Mouse (Mus musculus): Measurements from ENCODE around the gene Foxc1. TPM values are rescaled to one million over a fixed set of nuclear protein-coding genes. Genes with fewer than 3 reads are reported as not detected.

Foxc1 gene
- polyA plus RNA-seq, 1 experiment from 2014 or later: 0.63 TPM

GRCm38 (mm10) chr13:31853564-31853963, 47.1 kb downstream of the Foxc1 start:
- no peaks in the 10 kb centered on the region for H3K36me3 ChIP-seq (ENCODE audit: control insufficient read depth, insufficient read depth, low read length)
- no peak overlapping the region for H3K4me3 ChIP-seq (ENCODE audit: low read length)
- H3K27me3 ChIP-seq (replicated peaks; ENCODE audit: control insufficient read depth, insufficient read depth, low read length): no peaks in the 10 kb centered on the region
- H3K4me2 ChIP-seq (ENCODE audit: low read length): no peak overlapping the region
- no peaks in the 10 kb centered on the region for H3K9me3 ChIP-seq (ENCODE audit: control insufficient read depth, low read length)
- 53% methylated on average over 2 of the region's 2 CpGs for WGBS
- ATAC-seq: peak; percentile 20; the same call in 1 of the 2 replicates
- H3K4me1 ChIP-seq (ENCODE audit: control insufficient read depth, insufficient read depth, low read depth, low read length): no peaks in the 10 kb centered on the region; the same call in 1 of the 2 replicates
- no peak overlapping the region for H3K9ac ChIP-seq (ENCODE audit: low read depth, low read length)
- H3K27ac ChIP-seq (ENCODE audit: low read depth, low read length): no peak overlapping the region

GRCm38 (mm10) chr13:31854000-31854399, 47.6 kb downstream of the Foxc1 start:
- Histone ChIP-seq H3K27ac (ENCODE audit: low read depth, low read length) (no peak overlapping the region), H3K4me1 (ENCODE audit: control insufficient read depth, insufficient read depth, low read depth, low read length) (no peaks in the 10 kb centered on the region; the same call in 1 of the 2 replicates), H3K9ac (ENCODE audit: low read depth, low read length) (no peak overlapping the region), H3K4me2 (ENCODE audit: low read length) (no peak overlapping the region), H3K4me3 (ENCODE audit: low read length) (no peak overlapping the region), H3K9me3 (ENCODE audit: control insufficient read depth, low read length) (no peaks in the 10 kb centered on the region), H3K27me3 (replicated peaks; ENCODE audit: control insufficient read depth, insufficient read depth, low read length) (no peaks in the 10 kb centered on the region), H3K36me3 (ENCODE audit: control insufficient read depth, insufficient read depth, low read length) (no peaks in the 10 kb centered on the region)
- ATAC-seq: no peak
- WGBS: 72% methylated on average over 4 of the region's 4 CpGs

- H3K27ac ChIP-seq (ENCODE audit: low read depth, low read length): no peak overlapping the region
- no peaks in the 10 kb centered on the region for H3K27me3 ChIP-seq (replicated peaks; ENCODE audit: control insufficient read depth, insufficient read depth, low read length)
- ATAC-seq: no peak
- no peak overlapping the region for H3K4me3 ChIP-seq (ENCODE audit: low read length)
- H3K9ac ChIP-seq (ENCODE audit: low read depth, low read length): no peak overlapping the region
- H3K9me3 ChIP-seq (ENCODE audit: control insufficient read depth, low read length): no peaks in the 10 kb centered on the region
- 92% methylated on average over 5 of the region's 5 CpGs for WGBS
- H3K4me2 ChIP-seq (ENCODE audit: low read length): no peak overlapping the region
- no peaks in the 10 kb centered on the region for H3K4me1 ChIP-seq (ENCODE audit: control insufficient read depth, insufficient read depth, low read depth, low read length)
- no peaks in the 10 kb centered on the region for H3K36me3 ChIP-seq (ENCODE audit: control insufficient read depth, insufficient read depth, low read length)
Observed at GRCm38 (mm10) chr13:31860200-31860599, 53.8 kb downstream of the Foxc1 start.

Other genes starting within 250 kb of the Foxc1 start
- gene A530084C06Rik, start 247.3 kb upstream of the Foxc1 start, polyA plus RNA-seq (2015; fragmentation: Nextera tagmentation; extraction: Ambion mirVana): not detected in 2 replicates
- gene Foxf2, start 180.8 kb upstream of the Foxc1 start, polyA plus RNA-seq (2015; fragmentation: Nextera tagmentation; extraction: Ambion mirVana): 4.2 and 5.1 TPM in 2 replicates

Data from hindbrain, embryonic 16.5 days (tissue).